In genomic region chr2:31140772-31141073, GRCm38 (mm10) we compare ENCODE assay signal across 8 mouse cellular contexts. TPM values are rescaled to one million over a fixed set of nuclear protein-coding genes. Genes with fewer than 3 reads are reported as not detected.
DNase-seq lines count a peak whose midpoint lies in the region; ATAC-seq and TF ChIP-seq lines count a peak whose summit lies in the region.

No protein-coding gene starts in this region.

- H3K4me2 ChIP-seq in liver, embryonic 13.5 days: peak overlapping the region; percentile 98

- peaks cover 13% of the 10 kb centered on the region; the same call in 1 of the 2 replicates for H3K27me3 ChIP-seq in liver, embryonic 13.5 days

- TF ChIP-seq CTCF in gastrocnemius, adult 2 months (IDR thresholded peaks at IDR 0.05): no peak

- no peaks in the 10 kb centered on the region for H3K9me3 ChIP-seq in liver, embryonic 13.5 days (replicated peaks)

- intact Hi-C loops in gastrocnemius, adult 2 months (cut with DNase I): no loop called here

- peak; percentile 45 for DNase-seq in gastrocnemius, adult 2 months
- DNase-seq in gastrocnemius, postnatal 4 days (ENCODE audit: low spot score in 2 of 2): no peak
- peak; percentile 38 for DNase-seq in urinary bladder, adult 2 months (ENCODE audit: low spot score)
- no peak for DNase-seq in urinary bladder, adult 18-20 months (ENCODE audit: low spot score in 2 of 2)
- no peak for DNase-seq in liver, embryonic 13.5 days
- no peak for DNase-seq in adrenal gland, postnatal 14 days
- DNase-seq in urinary bladder, postnatal 14 days (ENCODE audit: low spot score): no peak

- no peak for ATAC-seq in liver, embryonic 13.5 days (ENCODE audit: low read depth)
- ATAC-seq in activated CD4-positive, CD25-positive, alpha-beta regulatory T cell, adult 4 months: no peak

- WGBS in liver, embryonic 13.5 days (ENCODE audit: insufficient replicate concordance): 5% methylated on average over 10 of the region's 10 CpGs

- peak overlapping the region; percentile 84 for H3K9ac ChIP-seq in liver, embryonic 13.5 days

- H3K27ac ChIP-seq in gastrocnemius, adult 2 months: peak overlapping the region; percentile 92
- H3K27ac ChIP-seq in liver, embryonic 13.5 days: no peak overlapping the region

- H3K36me3 ChIP-seq in liver, embryonic 13.5 days: no peaks in the 10 kb centered on the region

- peaks cover 72% of the 10 kb centered on the region for H3K4me1 ChIP-seq in liver, embryonic 13.5 days (replicated peaks)

- peak overlapping the region; percentile 93 for H3K4me3 ChIP-seq in gastrocnemius, adult 2 months
- peak overlapping the region; percentile 79 for H3K4me3 ChIP-seq in liver, embryonic 13.5 days (replicated peaks)

RNA-seq across cellular contexts. Expression of gene Fnbp1, which starts 1.1 kb away (rescaled TPM):
- 10 to 100 TPM in 1 of 2 experiments, 1 to 10 TPM in 1; 7.9 to 13.2 TPM for total RNA-seq in gastrocnemius, adult 2 months (2021)
- total RNA-seq in gastrocnemius, postnatal 4 days (2021): 10 to 100 TPM; 33.8 to 37.3 TPM
- 167 and 198 TPM in 2 replicates for polyA plus RNA-seq in urinary bladder, adult 2 months (2012; rRNA removed)
- polyA plus RNA-seq in liver, embryonic 13.5 days (2015; fragmentation: Nextera tagmentation; extraction: Ambion mirVana): 5.7 and 6.9 TPM in 2 replicates
- polyA plus RNA-seq in activated CD4-positive, CD25-positive, alpha-beta regulatory T cell, adult 4 months (2017; shearing (Covaris generic)): 100 to 1,000 TPM in 1 of 2 experiments, 10 to 100 TPM in 1; 99.6 to 101 TPM
- total RNA-seq in adrenal gland, postnatal 14 days (2021): 53.0 and 66.5 TPM in 2 replicates

RNA-seq across cellular contexts. Expression of gene Gpr107, which starts 11.4 kb away (rescaled TPM):
- 10 to 100 TPM; 24.5 to 29.0 TPM for total RNA-seq in gastrocnemius, adult 2 months (2021)
- total RNA-seq in gastrocnemius, postnatal 4 days (2021): 10 to 100 TPM; 43.2 to 46.0 TPM
- polyA plus RNA-seq in urinary bladder, adult 2 months (2012; rRNA removed): 24.2 and 27.0 TPM in 2 replicates
- polyA plus RNA-seq in liver, embryonic 13.5 days (2015; fragmentation: Nextera tagmentation; extraction: Ambion mirVana): 11.8 and 14.1 TPM in 2 replicates
- 10 to 100 TPM; 44.8 to 45.0 TPM for polyA plus RNA-seq in activated CD4-positive, CD25-positive, alpha-beta regulatory T cell, adult 4 months (2017; shearing (Covaris generic))
- 46.8 and 48.1 TPM in 2 replicates for total RNA-seq in adrenal gland, postnatal 14 days (2021)

Comparison
In these comparisons a context has a peak if more than half of its experiments do, and no peak if none do; other contexts are left out.
1. DNase-seq: peak in gastrocnemius, adult 2 months (single experiment) and urinary bladder, adult 2 months (single experiment); none in gastrocnemius, postnatal 4 days (0 of 2), urinary bladder, adult 18-20 months (0 of 2), liver, embryonic 13.5 days (single experiment), adrenal gland, postnatal 14 days (single experiment) and urinary bladder, postnatal 14 days (single experiment).